Mouse (Mus musculus) cerebellum, adult 8-10 months (tissue): ENCODE results near the gene Ckm.

Experiments
- DNase-seq: peaks from one replicate; pipeline ENCODE4 v3.0.0; 2022

Gene Ckm

DNA sequence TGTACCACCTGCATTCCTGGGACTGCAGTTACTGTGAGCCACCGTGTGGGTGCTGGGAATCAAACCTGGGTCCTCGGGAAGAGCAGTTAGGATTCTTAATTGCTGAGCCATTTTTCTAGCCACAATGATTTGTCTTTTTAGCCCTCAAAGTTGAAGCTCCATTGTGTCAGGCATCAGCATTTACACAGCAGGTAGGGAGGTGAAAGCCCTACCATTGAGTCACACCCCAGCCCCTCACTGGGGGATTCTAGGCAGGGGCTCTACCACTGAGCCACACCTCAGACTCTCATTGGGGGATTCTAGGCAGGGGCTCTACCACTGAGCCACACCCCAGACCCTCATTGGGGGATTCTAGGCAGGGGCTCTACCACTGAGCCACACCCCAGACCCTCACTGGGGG is 31.7 kb downstream of the Ckm start:
- DNase-seq = no peak

GRCm38 (mm10) chr7:19437048-19437447 is 32.5 kb downstream of the Ckm start:
- no peak for DNase-seq

- DNase-seq = no peak
Observed at GRCm38 (mm10) chr7:19441448-19442091, 37.0 kb downstream of the Ckm start.

- DNase-seq = peak; percentile 92
Observed at GRCm38 (mm10) chr7:19443344-19443743, 38.8 kb downstream of the Ckm start.

GRCm38 (mm10) chr7:19444801-19445200 is 40.2 kb downstream of the Ckm start:
- DNase-seq = no peak

GRCm38 (mm10) chr7:19447689-19448088 is 43.1 kb downstream of the Ckm start:
- DNase-seq = peak; percentile 53

DNA sequence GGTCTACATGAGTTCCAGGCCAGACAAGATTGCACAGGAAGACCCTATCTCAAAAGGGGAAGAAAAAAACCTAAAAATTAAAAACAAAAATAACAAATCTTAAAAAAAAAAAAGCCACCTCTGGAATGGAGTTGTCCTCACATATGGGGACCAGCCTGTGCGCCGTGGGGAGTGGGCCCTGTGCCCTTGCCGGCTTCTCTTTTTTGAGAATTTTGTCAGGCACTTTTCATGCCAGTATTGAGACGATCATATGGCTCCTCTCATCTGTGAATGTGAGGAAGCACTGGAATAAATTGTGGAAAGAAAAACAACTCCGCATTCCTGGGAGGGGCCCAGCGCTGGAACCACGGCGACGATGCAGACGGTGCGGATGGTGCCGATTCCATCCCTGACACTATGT is 44.6 kb downstream of the Ckm start:
- DNase-seq = no peak

GRCm38 (mm10) chr7:19455186-19455585 is 50.6 kb downstream of the Ckm start:
- DNase-seq = no peak

GRCm38 (mm10) chr7:19455819-19456495 is 51.4 kb downstream of the Ckm start:
- no peak for DNase-seq

- DNase-seq = no peak
Observed at GRCm38 (mm10) chr7:19456628-19457027, 52.1 kb downstream of the Ckm start.

- DNase-seq = peak; percentile 39
Observed at GRCm38 (mm10) chr7:19457414-19458071, 53.0 kb downstream of the Ckm start.

DNA sequence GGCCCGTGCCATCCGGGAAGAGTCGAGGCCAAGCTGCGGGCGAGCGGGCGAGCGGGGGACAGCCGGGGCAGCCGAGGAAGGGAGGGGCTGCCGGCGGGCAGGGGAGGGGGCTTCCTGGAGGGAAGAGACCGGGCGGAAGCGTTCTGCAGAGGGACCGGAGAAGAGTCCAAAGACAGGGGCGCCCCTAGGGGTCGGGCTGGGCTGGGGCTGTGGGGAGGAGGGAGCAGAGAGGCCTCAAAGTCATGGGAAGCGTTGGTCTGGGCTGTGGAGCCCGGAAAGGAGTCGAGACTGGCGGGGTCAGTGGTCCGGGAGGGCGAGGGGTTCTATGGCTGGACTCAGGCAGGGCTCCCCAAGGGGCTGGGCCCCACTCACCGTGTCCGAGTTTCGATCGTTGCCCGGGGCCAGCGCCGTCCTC is 53.5 kb downstream of the Ckm start:
- peak; percentile 42 for DNase-seq

- DNase-seq = peak; percentile 73
Observed at GRCm38 (mm10) chr7:19458591-19459111, 54.1 kb downstream of the Ckm start, which contains the start of gene Mark4. Gene Mark4, minus strand, starts transcription at chr7:19458821.

GRCm38 (mm10) chr7:19459144-19459870 is 54.7 kb downstream of the Ckm start:
- no peak for DNase-seq

- no peak for DNase-seq
Observed at GRCm38 (mm10) chr7:19460500-19460899, 55.9 kb downstream of the Ckm start.

DNA sequence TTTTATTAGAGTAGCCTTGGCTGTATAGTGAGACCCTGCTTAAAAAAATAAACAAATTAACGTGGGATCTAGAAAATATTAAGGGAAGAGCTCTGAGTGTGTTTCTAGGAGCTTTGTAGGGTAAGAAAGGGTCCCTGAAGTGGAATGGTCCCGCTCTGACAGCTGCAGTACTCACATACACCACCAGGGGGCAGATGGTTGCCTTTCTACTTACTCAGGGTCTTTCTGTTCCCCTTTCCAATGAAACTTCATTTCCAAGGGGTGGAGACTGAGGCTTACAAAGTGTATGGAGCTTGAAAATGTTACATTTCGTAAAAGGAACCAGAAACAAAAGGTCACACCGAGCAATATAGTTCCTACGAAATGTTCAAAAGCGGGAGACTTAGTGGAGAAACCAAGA is 56.9 kb downstream of the Ckm start:
- DNase-seq = peak; percentile 69

DNA sequence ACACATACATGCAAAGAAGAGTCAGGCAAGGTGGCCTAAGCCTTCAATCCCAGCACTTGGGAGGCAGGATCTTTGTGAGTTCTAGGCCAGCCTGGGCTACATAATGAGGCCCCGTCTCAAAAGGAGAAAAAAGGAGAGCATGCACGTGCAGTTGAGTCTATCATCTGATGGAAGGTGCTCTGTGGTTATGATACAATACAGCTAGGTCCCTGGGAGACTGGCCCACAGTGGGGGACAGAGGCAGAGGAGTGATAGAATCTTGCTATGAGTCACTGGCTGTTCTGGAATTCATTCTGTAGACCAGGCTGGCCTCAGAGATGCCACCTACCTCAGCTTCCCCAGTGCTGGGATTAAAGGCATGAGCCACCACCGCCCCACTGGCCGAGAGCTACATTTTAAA is 57.9 kb downstream of the Ckm start:
- no peak for DNase-seq

DNA sequence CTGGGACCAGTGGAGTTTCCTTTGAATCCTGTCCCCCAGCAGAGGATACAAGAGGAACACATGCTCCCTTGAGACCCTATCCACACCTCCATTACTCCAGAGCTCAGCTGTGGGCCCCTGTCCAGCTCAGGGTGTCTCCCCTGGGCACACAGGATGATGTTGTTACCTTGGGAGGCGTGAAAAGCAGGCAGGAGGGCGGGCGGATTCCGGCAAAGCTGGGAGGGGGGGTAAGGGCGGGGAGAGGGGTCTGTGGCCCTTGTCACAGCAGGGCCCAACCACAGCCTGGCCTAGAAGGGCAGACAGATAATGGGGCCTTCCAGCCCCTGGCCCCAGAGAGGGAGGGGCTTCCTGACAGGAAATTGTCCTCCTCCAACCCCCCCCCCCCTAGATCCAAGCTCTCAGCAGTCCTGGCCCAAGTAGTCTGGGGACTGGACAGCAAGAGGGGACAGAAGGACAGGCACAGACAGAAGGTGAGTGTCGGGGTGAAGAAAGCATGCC is 58.4 kb downstream of the Ckm start, which contains the start of gene Exoc3l2:
TSS of gene Exoc3l2 (plus strand) at position 448 of the 498 bp plus-strand sequence.
- DNase-seq = no peak

- DNase-seq = no peak
Observed at GRCm38 (mm10) chr7:19464367-19465307, 60.1 kb downstream of the Ckm start.

- DNase-seq = no peak
Observed at GRCm38 (mm10) chr7:19466602-19467145, 62.1 kb downstream of the Ckm start.

DNA sequence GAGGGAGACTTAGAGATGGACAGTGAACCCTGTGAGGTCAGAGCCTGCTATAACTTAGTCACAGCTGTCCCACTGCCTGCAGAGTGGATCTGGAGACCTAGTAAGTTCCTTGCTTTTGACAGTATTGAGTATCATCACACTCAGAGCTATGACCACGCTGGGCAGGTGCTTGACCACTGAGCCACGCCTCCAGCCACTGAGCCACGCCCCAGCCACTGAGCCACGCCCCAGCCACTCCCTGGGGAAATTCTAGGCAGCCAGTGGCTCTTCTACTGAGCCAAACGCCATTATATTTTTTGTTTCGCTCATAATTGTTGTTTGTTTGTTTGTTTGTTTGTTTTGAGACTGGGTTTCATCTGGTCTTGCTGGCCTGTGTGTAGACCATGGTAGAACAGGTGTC is 63.1 kb downstream of the Ckm start:
- DNase-seq = no peak
